Mouse (Mus musculus): ENCODE measurements around the gene Galnt7. TPM values are rescaled to one million over a fixed set of nuclear protein-coding genes. Genes with fewer than 3 reads are reported as not detected.
"Not testable (repeated sequence)": the region's sequence is repeated elsewhere in the genome, so short reads cannot be mapped to it uniquely, and the experiment has no call there.

The Galnt7 gene
- polyA plus RNA-seq, 1 experiment: 0.96 TPM

GRCm38 (mm10) chr8:57533106-57533505, 119.7 kb downstream of the Galnt7 start:
- H3K9me3 ChIP-seq: peaks cover 7% of the 10 kb centered on the region
- peaks cover 84% of the 10 kb centered on the region for H3K36me3 ChIP-seq (replicated peaks; ENCODE audit: low read length)
- H3K27me3 ChIP-seq (replicated peaks): no peaks in the 10 kb centered on the region
- H3K4me3 ChIP-seq (replicated peaks): no peak overlapping the region
- TF ChIP-seq FLI1 (IDR thresholded peaks at IDR 0.05; ENCODE audit: low read length) (no peak), GATA1 (IDR thresholded peaks at IDR 0.05; ENCODE audit: borderline replicate concordance, low read length) (no peak)
- H3K4me1 ChIP-seq: peaks cover 41% of the 10 kb centered on the region

- Histone ChIP-seq H3K9me3 (peaks cover 7% of the 10 kb centered on the region), H3K27me3 (replicated peaks) (no peaks in the 10 kb centered on the region), H3K4me1 (peaks cover 41% of the 10 kb centered on the region), H3K4me3 (replicated peaks) (no peak overlapping the region), H3K36me3 (replicated peaks; ENCODE audit: low read length) (peaks cover 84% of the 10 kb centered on the region)
- TF ChIP-seq GATA1 (IDR thresholded peaks at IDR 0.05; ENCODE audit: borderline replicate concordance, low read length): no peak
- TF ChIP-seq FLI1 (IDR thresholded peaks at IDR 0.05; ENCODE audit: low read length): no peak
Measured at GRCm38 (mm10) chr8:57532223-57532622, 120.6 kb downstream of the Galnt7 start.

GRCm38 (mm10) chr8:57530666-57531349, 122.0 kb downstream of the Galnt7 start:
- H3K4me3 ChIP-seq (replicated peaks): no peak overlapping the region
- TF ChIP-seq GATA1 (IDR thresholded peaks at IDR 0.05; ENCODE audit: borderline replicate concordance, low read length) (no peak), FLI1 (IDR thresholded peaks at IDR 0.05; ENCODE audit: low read length) (no peak)
- H3K36me3 ChIP-seq (replicated peaks; ENCODE audit: low read length): peaks cover 84% of the 10 kb centered on the region
- H3K9me3 ChIP-seq: peaks cover 7% of the 10 kb centered on the region
- H3K27me3 ChIP-seq (replicated peaks): no peaks in the 10 kb centered on the region
- H3K4me1 ChIP-seq: peaks cover 31% of the 10 kb centered on the region

- TF ChIP-seq FLI1 (IDR thresholded peaks at IDR 0.05; ENCODE audit: low read length): no peak
- TF ChIP-seq GATA1 (IDR thresholded peaks at IDR 0.05; ENCODE audit: borderline replicate concordance, low read length): no peak
- H3K27me3 ChIP-seq (replicated peaks): no peaks in the 10 kb centered on the region
- H3K36me3 ChIP-seq (replicated peaks; ENCODE audit: low read length): peaks cover 84% of the 10 kb centered on the region
- peaks cover 27% of the 10 kb centered on the region for H3K4me1 ChIP-seq
- no peak overlapping the region for H3K4me3 ChIP-seq (replicated peaks)
- H3K9me3 ChIP-seq: peaks cover 4% of the 10 kb centered on the region
Measured at GRCm38 (mm10) chr8:57530238-57530637, 122.6 kb downstream of the Galnt7 start.

GRCm38 (mm10) chr8:57528036-57528435, 124.8 kb downstream of the Galnt7 start:
- no peaks in the 10 kb centered on the region for H3K27me3 ChIP-seq (replicated peaks)
- no peak overlapping the region for H3K4me3 ChIP-seq (replicated peaks)
- H3K36me3 ChIP-seq (replicated peaks; ENCODE audit: low read length): peaks cover 69% of the 10 kb centered on the region
- H3K4me1 ChIP-seq: peaks cover 20% of the 10 kb centered on the region
- TF ChIP-seq FLI1 (IDR thresholded peaks at IDR 0.05; ENCODE audit: low read length) (no peak), GATA1 (IDR thresholded peaks at IDR 0.05; ENCODE audit: borderline replicate concordance, low read length) (no peak)
- no peaks in the 10 kb centered on the region for H3K9me3 ChIP-seq

GRCm38 (mm10) chr8:57520186-57520786, 132.5 kb downstream of the Galnt7 start:
- no peaks in the 10 kb centered on the region for H3K27me3 ChIP-seq (replicated peaks)
- H3K4me3 ChIP-seq (replicated peaks): no peak overlapping the region
- H3K36me3 ChIP-seq (replicated peaks; ENCODE audit: low read length): peaks cover 71% of the 10 kb centered on the region
- TF ChIP-seq GATA1 (IDR thresholded peaks at IDR 0.05; ENCODE audit: borderline replicate concordance, low read length): no peak
- no peak for TF ChIP-seq FLI1 (IDR thresholded peaks at IDR 0.05; ENCODE audit: low read length)
- H3K4me1 ChIP-seq: peaks cover 4% of the 10 kb centered on the region; the same call in 1 of the 2 replicates
- no peaks in the 10 kb centered on the region for H3K9me3 ChIP-seq

- Histone ChIP-seq H3K9me3 (no peaks in the 10 kb centered on the region), H3K4me1 (peaks cover 13% of the 10 kb centered on the region), H3K36me3 (replicated peaks; ENCODE audit: low read length) (peaks cover 81% of the 10 kb centered on the region), H3K27me3 (replicated peaks) (no peaks in the 10 kb centered on the region), H3K4me3 (replicated peaks) (no peak overlapping the region)
- TF ChIP-seq FLI1 (IDR thresholded peaks at IDR 0.05; ENCODE audit: low read length) (no peak), GATA1 (IDR thresholded peaks at IDR 0.05; ENCODE audit: borderline replicate concordance, low read length) (no peak)
Measured at GRCm38 (mm10) chr8:57517723-57518122, 135.1 kb downstream of the Galnt7 start.

- H3K9me3 ChIP-seq; H3K4me3 ChIP-seq (replicated peaks); H3K27me3 ChIP-seq (replicated peaks): not testable (repeated sequence)
- H3K4me1 ChIP-seq: peaks cover 13% of the 10 kb centered on the region
- peaks cover 71% of the 10 kb centered on the region for H3K36me3 ChIP-seq (replicated peaks; ENCODE audit: low read length)
Measured at GRCm38 (mm10) chr8:57516685-57517084, 136.1 kb downstream of the Galnt7 start.

- Histone ChIP-seq H3K4me3 (replicated peaks) (peak overlapping the region; percentile 97), H3K36me3 (replicated peaks; ENCODE audit: low read length) (peaks cover 48% of the 10 kb centered on the region)
Measured at GRCm38 (mm10) chr8:57513178-57513661, 139.6 kb downstream of the Galnt7 start.

GRCm38 (mm10) chr8:57512141-57513056, 140.4 kb downstream of the Galnt7 start:
- Histone ChIP-seq H3K9me3 (no peaks in the 10 kb centered on the region), H3K4me3 (replicated peaks) (peak overlapping the region; percentile 97), H3K27me3 (replicated peaks) (no peaks in the 10 kb centered on the region), H3K36me3 (replicated peaks; ENCODE audit: low read length) (peaks cover 42% of the 10 kb centered on the region), H3K4me1 (peaks cover 36% of the 10 kb centered on the region)
- TF ChIP-seq FLI1 (IDR thresholded peaks at IDR 0.05; ENCODE audit: low read length) (no peak), GATA1 (IDR thresholded peaks at IDR 0.05; ENCODE audit: borderline replicate concordance, low read length) (no peak)

More at GRCm38 (mm10) chr8:57513178-57513661, 139.6 kb downstream of the Galnt7 start:
- H3K27me3 ChIP-seq (replicated peaks); H3K9me3 ChIP-seq: not testable (repeated sequence)
- H3K4me1 ChIP-seq: peaks cover 28% of the 10 kb centered on the region
